Mouse (Mus musculus) lung, embryonic 14.5 days (tissue): ENCODE measurements at regions not wholly inside any gene's neighbourhood (a gene's known extent, or its start where the extent isn't known, plus 50 kb on each side); places are given as distances from the start of the nearest gene placed in this dataset.

Experiments used
- ATAC-seq: fragments of 200-750 bp; cut with Nextera tagmentation; 2 replicates; pipeline ENCODE4 v1.8.0; 2017; ENCODE audit warnings: mild to moderate bottlenecking, moderate TSS enrichment, moderate library complexity; ENCODE audit not compliant: insufficient read depth
- DNase-seq: peaks from one replicate; pipeline ENCODE4 v3.0.0-alpha.2; 2015
- H3K27ac ChIP-seq: fragments of 300-500 bp; sonication (generic); 2 replicates; pipeline ENCODE4 v1.5.1; 2014; ENCODE audit warnings: low read depth, mild to moderate bottlenecking, moderate library complexity
- H3K27me3 ChIP-seq: fragments of 300-500 bp; sonication (generic); 2 replicates; pipeline ENCODE4 v1.6.1; 2014; ENCODE audit warnings: low read length, control low read depth; ENCODE audit not compliant: insufficient read depth
- H3K36me3 ChIP-seq: fragments of 300-500 bp; sonication (generic); 2 replicates; pipeline ENCODE4 v1.6.1; 2014; ENCODE audit warnings: control low read depth; ENCODE audit not compliant: insufficient read depth
- H3K4me1 ChIP-seq: fragments of 300-500 bp; sonication (generic); 2 replicates; pipeline ENCODE4 v1.6.1; 2014; ENCODE audit warnings: antibody characterized with exemption, control low read depth; ENCODE audit not compliant: insufficient read depth
- H3K4me2 ChIP-seq: fragments of 300-500 bp; sonication (generic); 2 replicates; pipeline ENCODE4 v1.6.1; 2014; ENCODE audit warnings: mild to moderate bottlenecking
- H3K4me3 ChIP-seq: fragments of 300-500 bp; sonication (generic); 2 replicates; pipeline ENCODE4 v1.5.1; 2014; ENCODE audit warnings: low read depth, low read length
- H3K9ac ChIP-seq: fragments of 300-500 bp; sonication (generic); 2 replicates; pipeline ENCODE4 v1.6.1; 2014
- H3K9me3 ChIP-seq: fragments of 300-500 bp; sonication (generic); 2 replicates; pipeline ENCODE4 v1.6.1; 2016; ENCODE audit warnings: low read depth, low read length, control low read depth
- CTCF ChIP-seq: IDR thresholded peaks from 2 replicates; pipeline ENCODE4 v1.5.1; 2016; ENCODE audit warnings: antibody characterized with exemption, low read depth
- WGBS: fragments of 180-500 bp; shearing (Covaris S2); extraction: QIAGEN DNeasy Blood & Tissue Kit; methylation state at CpG from one replicate; pipeline ENCODE4 v1.1.7; 2014; 5-methylcytosine and 5-hydroxymethylcytosine counted together

GRCm38 (mm10) chr5:68361581-68362211 lies 330.1 kb downstream of the Grxcr1 start:
- no peaks in the 10 kb centered on the region for H3K9me3 ChIP-seq
- no peak for TF ChIP-seq CTCF
- H3K4me1 ChIP-seq, result no peaks in the 10 kb centered on the region
- H3K36me3 ChIP-seq, result no peaks in the 10 kb centered on the region
- no peaks in the 10 kb centered on the region for H3K27me3 ChIP-seq
- no peak overlapping the region for H3K9ac ChIP-seq
- H3K27ac ChIP-seq, result no peak overlapping the region
- no peak overlapping the region for H3K4me2 ChIP-seq
- peak; percentile 44; the same call in 1 of the 2 replicates for ATAC-seq
- WGBS, result 76% methylated on average over 3 of the region's 3 CpGs
- no peak overlapping the region for H3K4me3 ChIP-seq
- no peak for DNase-seq

DNA sequence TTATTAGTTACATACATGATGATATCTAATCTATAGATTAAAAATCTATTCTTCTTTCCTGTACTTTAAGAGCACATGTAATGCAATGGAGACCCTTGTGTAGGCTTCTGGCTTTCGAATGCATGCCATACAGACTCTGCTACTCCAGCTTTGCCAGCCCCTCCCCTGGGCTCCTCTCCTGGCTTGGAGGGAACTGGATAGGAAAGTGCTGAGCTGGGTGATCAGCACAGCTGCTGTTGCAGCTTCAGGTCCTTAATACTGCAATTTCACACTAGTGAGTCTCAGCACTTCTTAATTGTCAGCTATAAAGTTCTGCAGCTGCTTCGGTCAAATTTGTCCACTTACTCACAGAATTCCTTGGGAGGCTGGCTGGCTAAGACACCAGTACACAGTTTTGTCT lies 341.4 kb downstream of the Grxcr1 start:
- Histone ChIP-seq H3K27me3 (no peaks in the 10 kb centered on the region), H3K36me3 (no peaks in the 10 kb centered on the region), H3K9ac (no peak overlapping the region), H3K27ac (no peak overlapping the region), H3K4me3 (no peak overlapping the region), H3K9me3 (no peaks in the 10 kb centered on the region), H3K4me2 (no peak overlapping the region), H3K4me1 (no peaks in the 10 kb centered on the region)
- TF ChIP-seq CTCF, result no peak
- WGBS, result 78% methylated on average over 2 of the region's 2 CpGs
- ATAC-seq (no peak), DNase-seq (no peak)
